Mouse (Mus musculus) frontal cortex, adult 2 months (tissue): ENCODE data around the gene Gabrr1. TPM values are rescaled to one million over a fixed set of nuclear protein-coding genes. Genes with fewer than 3 reads are reported as not detected.
A peak's percentile ranks its signal among the peaks of the same experiment; 100 is the strongest.

Source experiments
- DNase-seq, 2 experiments: peaks; one replicate each; pipeline ENCODE4 v3.0.0; 2022; ENCODE audit warnings: low spot score in 1 of 2; ENCODE audit errors: extremely low spot score in 1 of 2
- polyA plus RNA-seq: library from polyadenylated mRNA; depleted of rRNA; stranded (reverse); fragments of >200 nt; gene quantifications from 2 replicates; pipeline ENCODE4 v1.2.3, GENCODE M21; 2012; rRNA removed

Gabrr1 gene
- polyA plus RNA-seq, 1 experiment: 0.26 TPM

GRCm38 (mm10) chr4:33207551-33207950, 75.2 kb downstream of the Gabrr1 start:
- DNase-seq: no peak

- peak; percentile 14 to 57 for DNase-seq
Measured at GRCm38 (mm10) chr4:33208881-33209841, 76.8 kb downstream of the Gabrr1 start, which contains the start of gene Srsf12. Srsf12 (plus strand) TSS chr4:33208991.

Other genes starting within 250 kb of the Gabrr1 start
- 31.0 and 31.3 TPM in 2 replicates for gene Ankrd6, start 181.7 kb upstream of the Gabrr1 start, polyA plus RNA-seq
- gene Rragd, start 149.5 kb upstream of the Gabrr1 start, polyA plus RNA-seq: 109 and 129 TPM in 2 replicates
- 52.2 and 54.4 TPM in 2 replicates for gene Ube2j1, start 101.1 kb upstream of the Gabrr1 start, polyA plus RNA-seq
- 0.42 and 0.57 TPM in 2 replicates for gene Gabrr2, start 69.5 kb upstream of the Gabrr1 start, polyA plus RNA-seq
- gene Pm20d2, start 57.2 kb downstream of the Gabrr1 start, polyA plus RNA-seq: 3.9 and 4.5 TPM in 2 replicates
- 19.6 and 21.3 TPM in 2 replicates for gene Srsf12, start 76.5 kb downstream of the Gabrr1 start, polyA plus RNA-seq
- gene Pnrc1, start 157.6 kb downstream of the Gabrr1 start, polyA plus RNA-seq: 53.9 and 54.9 TPM in 2 replicates
- gene Rngtt, start 177.8 kb downstream of the Gabrr1 start, polyA plus RNA-seq: 11.4 and 12.4 TPM in 2 replicates